Mouse (Mus musculus) gastrocnemius, adult 8-10 months (tissue): ENCODE results near the gene Dctn2. TPM values are rescaled to one million over a fixed set of nuclear protein-coding genes. Genes with fewer than 3 reads are reported as not detected.

Experiments
- DNase-seq, 2 experiments: peaks; one replicate each; pipeline ENCODE4 v3.0.0; 2022; ENCODE audit warnings: low spot score in 2 of 2
- total RNA-seq, 4 experiments: library from RNA; stranded (reverse); gene quantifications; 2 replicates each; pipeline ENCODE4 v1.2.4; 2022

Dctn2 gene
- total RNA-seq, 4 experiments from 2014 or later = 89.1 to 101 (median 99.3) TPM

DNA sequence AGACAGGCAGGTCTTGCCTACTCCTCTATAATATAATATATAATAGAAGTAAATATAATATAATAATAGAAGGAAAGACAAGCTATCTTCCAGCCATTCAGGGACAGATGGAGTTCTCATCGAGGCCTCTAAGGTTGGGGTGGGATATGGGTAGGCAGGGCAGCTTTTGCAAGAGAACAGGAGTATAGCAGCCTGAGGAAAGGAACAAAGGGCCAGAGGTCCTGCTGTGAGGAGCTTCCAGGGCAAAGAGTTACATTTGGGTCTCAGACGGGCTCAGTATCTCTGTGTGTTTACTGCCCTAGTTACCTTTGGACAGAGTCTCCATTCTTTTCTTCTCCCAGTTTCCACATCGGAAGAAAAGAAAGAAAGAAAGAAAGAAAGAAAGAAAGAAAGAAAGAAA lies 2.5 kb upstream of the Dctn2 start:
- DNase-seq = no peak

DNA sequence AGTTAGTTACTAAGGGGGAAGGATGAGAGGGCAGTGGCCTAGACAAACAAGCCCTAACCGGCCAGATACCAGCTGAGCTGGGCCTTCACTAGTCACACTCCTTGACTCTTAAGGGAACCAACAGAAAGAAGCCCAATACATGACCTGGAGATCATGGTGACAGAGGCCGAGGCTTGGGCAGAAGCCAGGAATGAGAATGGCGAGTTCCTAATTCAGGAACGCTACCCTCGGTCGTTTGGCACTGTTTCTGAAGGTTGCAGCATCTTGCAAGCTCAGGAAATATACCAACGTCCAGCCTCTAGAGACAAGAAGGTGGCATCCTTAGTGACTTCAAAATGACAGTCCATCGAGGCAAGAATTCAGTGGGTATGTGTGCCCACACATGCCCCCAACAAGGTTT lies 1.8 kb upstream of the Dctn2 start:
- no peak for DNase-seq

DNA sequence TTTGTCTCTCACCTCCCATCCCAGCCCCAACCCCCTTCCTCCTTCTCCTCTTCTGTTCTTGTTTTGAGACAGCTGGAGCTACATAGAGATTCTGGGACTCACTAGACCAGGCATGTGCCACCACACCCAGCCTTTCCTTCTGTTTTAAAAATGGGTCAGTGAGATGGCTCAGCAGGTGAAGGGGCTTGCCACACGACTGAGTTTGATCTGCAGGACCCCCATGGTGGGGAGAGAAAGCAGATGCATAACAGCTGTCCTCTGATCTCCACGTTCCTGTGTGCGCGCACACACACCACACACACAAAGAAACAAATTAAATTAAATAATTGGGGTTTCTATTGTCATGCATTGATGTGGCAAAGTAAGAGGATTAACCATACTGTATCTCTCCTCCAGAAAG lies 1.2 kb upstream of the Dctn2 start:
- DNase-seq = no peak

DNA sequence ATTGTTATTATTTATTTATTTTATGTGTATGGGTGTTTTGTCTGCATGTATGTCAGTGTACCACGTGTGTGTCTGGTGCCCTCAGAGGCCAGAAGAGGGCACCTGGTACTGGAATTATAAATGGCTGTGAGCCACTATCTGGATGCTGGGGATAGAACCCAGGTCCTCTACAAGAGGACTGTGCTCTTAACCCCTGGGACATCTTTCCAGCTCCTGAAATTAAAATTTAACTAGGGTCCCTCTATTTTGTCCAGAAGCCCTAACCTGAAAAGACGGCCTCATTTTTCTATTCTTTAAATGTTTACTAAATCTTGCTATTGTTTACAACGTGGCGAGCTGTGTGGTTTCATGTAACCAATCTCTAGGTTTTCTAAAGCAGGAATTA lies 449 bp upstream of the Dctn2 start:
- no peak for DNase-seq

- DNase-seq = no peak
Observed at GRCm38 (mm10) chr10:127267318-127267717, 1.1 kb downstream of the Dctn2 start.

GRCm38 (mm10) chr10:127268401-127268800 lies 2.2 kb downstream of the Dctn2 start:
- DNase-seq = no peak

- DNase-seq = no peak
Observed at GRCm38 (mm10) chr10:127269036-127269435, 2.9 kb downstream of the Dctn2 start.

- no peak for DNase-seq
Observed at GRCm38 (mm10) chr10:127269884-127270283, 3.7 kb downstream of the Dctn2 start.

DNA sequence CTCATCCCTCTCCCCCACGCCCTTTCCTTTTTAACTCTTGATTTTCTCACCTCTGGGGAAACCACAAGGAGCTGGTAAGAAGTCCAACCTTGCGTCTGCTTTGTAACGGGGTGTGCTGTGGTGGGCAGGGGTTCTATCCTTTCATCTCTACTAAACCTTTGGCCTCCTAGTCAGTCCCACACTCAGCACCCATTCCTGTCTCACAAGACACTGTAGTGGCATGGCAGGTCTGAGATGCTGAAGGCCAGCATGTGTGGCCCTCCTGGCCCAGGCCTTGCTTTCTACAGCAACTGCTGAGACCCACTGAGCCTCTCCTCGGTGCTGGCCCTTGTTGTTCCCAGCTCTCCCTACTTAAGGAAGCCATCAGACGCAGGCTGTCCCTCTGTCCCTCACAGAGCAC lies 6.2 kb downstream of the Dctn2 start:
- no peak for DNase-seq

DNA sequence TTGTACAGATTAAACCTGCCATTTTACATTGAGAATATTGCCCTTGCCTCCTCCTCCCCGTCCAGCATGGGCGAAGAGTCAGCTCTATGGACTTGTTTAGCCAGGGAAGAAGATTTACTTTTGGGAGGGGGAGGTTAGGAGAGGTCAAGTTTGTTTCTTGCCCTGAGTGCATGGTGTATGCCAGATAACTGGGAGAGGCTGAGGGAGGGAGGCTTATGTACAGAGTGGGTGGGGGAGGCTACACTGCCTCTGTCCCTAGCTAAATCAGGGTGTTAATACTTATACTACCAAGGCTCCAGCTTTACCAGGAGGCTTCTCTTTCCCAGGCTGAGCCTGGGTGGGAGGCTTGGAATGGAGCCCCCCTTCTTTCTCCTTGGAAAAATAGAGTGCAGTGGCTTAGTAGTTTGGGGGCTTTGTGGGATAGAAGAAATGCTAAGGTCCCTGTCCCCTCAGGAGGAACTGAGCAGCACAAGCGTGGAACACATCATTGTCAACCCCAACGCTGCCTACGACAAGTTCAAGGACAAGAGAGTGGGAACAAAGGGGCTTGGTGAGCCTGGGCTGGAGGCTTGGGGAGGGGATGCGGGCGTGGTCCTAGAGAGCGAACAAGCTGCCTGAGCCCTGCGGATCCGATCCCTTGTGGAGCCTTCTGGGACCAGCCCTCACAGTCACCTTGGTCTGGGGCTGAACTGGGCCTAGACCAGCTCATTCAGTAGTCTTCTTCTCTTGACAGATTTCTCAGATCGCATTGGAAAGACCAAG lies 8.3 kb downstream of the Dctn2 start:
- DNase-seq = no peak

- no peak for DNase-seq
Observed at GRCm38 (mm10) chr10:127279730-127280129, 13.6 kb downstream of the Dctn2 start.

GRCm38 (mm10) chr10:127281316-127281715 lies 15.1 kb downstream of the Dctn2 start:
- no peak for DNase-seq

- no peak for DNase-seq
Observed at GRCm38 (mm10) chr10:127282620-127283215, 16.6 kb downstream of the Dctn2 start.

GRCm38 (mm10) chr10:127284105-127284622 lies 18.0 kb downstream of the Dctn2 start:
- no peak for DNase-seq

DNA sequence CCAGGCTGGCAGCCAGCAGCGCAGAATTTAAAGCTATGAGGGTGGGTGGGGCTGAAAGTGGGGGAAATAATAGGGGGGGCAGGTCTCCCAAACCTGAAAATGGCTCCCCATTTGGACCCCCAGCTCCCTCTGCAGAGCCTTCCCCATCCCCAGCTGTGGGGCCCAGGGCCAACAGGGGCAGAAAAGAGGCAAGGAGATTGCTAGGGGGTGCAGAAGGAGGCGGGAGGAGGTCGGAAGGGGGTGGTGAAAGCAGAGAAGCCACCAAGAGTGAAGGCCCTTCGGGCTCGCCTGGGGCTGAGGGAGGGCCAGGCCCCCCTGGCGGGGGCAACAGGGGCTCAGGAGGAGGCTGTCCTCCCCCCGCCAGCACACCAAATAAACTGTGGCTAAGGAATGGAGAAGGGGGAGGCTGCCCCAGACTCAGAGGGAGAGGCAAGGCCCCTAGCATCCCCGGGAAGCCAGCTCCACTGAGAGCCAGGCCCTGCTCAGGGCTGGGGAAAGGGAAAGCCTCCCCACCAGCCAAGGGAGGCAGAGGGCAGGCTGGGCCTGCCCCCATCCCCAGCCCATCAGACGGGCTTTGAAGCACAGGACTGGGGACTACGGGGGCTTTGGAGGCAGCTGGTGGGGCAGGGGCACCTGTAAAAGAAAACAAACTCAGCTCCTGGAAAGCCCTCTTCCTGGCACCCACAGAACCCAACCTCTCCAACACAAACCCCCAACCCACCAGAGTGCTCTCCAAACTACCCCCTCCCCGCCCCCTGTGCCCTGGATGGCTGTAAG lies 18.7 kb downstream of the Dctn2 start:
- DNase-seq = no peak

DNA sequence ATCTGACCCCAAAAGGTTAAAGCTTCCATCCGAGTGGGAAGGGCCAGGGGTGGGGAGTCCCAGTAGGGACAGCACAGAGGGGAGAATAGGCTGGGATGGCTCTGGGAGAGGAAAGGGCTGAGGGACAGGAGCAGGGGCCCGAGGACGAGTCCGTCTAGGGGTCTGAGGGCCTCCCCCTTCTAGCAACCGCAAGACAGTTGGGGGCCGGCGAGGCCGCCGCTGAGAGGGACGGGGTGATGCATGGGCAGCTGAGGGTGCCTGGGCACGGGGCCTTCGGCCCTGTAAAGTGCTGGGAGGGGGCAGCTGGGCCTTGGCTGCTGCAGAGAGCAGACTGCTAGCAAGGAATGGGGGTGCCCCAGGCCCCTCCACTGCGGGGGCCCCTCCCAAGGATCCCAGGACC lies 19.5 kb downstream of the Dctn2 start:
- no peak for DNase-seq

- DNase-seq = no peak
Observed at GRCm38 (mm10) chr10:127286194-127286593, 20.0 kb downstream of the Dctn2 start.

- no peak for DNase-seq
Observed at GRCm38 (mm10) chr10:127286730-127287129, 20.6 kb downstream of the Dctn2 start.

DNA sequence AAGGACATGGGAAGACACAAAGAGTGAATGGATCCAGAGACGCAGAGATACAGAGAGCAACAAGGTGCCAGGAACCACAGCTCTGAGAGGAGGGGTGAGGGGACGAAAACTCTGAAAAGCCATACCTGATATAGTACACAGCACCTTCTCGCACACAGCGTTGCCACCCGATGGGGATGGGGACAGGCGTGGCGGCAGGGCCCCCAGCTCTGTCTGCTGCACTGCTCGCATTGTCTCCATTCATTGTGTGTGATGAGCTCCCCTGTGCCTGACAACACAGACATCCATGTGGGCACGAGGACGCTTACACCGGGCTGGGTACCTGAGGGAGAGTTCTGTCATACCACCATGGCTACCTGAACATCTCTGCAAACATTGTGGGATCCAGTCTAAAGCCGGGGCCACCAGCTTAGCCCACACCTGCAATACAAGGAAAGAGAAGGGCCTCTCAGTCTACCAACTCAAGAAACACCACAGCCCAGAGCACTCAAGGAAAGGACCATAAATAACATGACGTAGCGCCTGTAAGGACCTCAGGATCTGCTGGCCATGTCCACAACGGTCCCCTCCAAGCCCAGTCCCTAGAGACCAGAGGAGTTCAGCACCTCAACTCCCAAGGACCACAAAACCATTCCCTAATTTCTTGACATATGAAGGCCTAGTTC lies 21.2 kb downstream of the Dctn2 start:
- no peak for DNase-seq

- DNase-seq = no peak
Observed at GRCm38 (mm10) chr10:127287936-127288293, 21.7 kb downstream of the Dctn2 start.

DNA sequence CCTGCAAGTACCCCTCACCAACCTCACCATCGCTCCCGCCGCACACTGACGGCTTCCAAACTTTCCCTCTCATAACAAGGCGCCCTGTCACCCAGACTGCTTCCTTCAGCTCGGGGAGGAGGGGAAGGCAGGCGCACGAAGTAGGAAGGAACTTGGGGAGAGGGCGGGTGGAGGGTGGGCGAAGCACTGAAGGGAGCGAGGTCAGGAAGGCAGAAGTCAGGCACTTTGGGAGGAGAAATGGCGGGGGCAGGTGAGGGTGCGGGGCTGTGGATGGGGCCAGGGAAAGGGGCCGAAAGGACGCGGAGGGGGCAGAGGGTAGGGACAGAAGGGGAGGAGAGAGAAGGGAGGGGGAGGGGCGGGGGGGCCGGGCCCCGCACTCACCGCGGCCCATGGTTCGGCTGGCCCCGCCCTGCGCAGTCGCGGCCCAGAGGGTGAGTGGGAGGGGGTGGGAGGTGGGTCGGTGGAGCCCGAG lies 22.2 kb downstream of the Dctn2 start:
- no peak for DNase-seq
